Mouse (Mus musculus): ENCODE results near the gene Hoga1.

The Hoga1 gene

GRCm38 (mm10) chr19:42021681-42022541 is 23.5 kb upstream of the Hoga1 start:
- in situ Hi-C loops (cut with MboI, MseI) = no loop called here

DNA sequence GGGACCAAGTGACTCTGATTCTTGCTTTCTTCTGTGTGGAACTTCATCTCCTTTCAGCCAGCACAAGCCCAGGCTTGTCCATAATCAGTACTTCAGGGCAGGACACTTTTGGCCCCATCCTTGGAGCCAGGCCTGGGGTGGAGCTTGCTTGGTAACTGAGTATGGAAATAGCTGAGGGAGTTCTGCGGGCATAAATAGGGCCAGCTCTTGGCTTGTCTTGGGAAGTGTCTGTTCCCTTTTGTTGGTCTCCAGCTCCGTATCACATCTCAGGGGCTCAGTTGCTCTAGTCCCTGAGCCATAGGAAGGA is 22.9 kb upstream of the Hoga1 start:
- in situ Hi-C loops (cut with MboI, MseI) = no loop called here

- in situ Hi-C loops (cut with MboI, MseI) = loop anchor here (5.0 kb wide), 1 partner anchor 89 kb away; no protein-coding TSS in a partner anchor
Observed at GRCm38 (mm10) chr19:42026158-42026557, 19.3 kb upstream of the Hoga1 start.

GRCm38 (mm10) chr19:42031112-42031511 is 14.3 kb upstream of the Hoga1 start:
- in situ Hi-C loops (cut with MboI, MseI) = no loop called here

GRCm38 (mm10) chr19:42033611-42034010 is 11.8 kb upstream of the Hoga1 start:
- in situ Hi-C loops (cut with MboI, MseI) = no loop called here

- in situ Hi-C loops (cut with MboI, MseI) = no loop called here
Observed at GRCm38 (mm10) chr19:42034146-42034775, 11.1 kb upstream of the Hoga1 start.

GRCm38 (mm10) chr19:42034881-42035455 is 10.4 kb upstream of the Hoga1 start:
- in situ Hi-C loops (cut with MboI, MseI) = no loop called here

GRCm38 (mm10) chr19:42035456-42036248 is 9.8 kb upstream of the Hoga1 start, which contains the start of gene Ankrd2:
Ankrd2 (plus strand) TSS chr19:42036000.
- in situ Hi-C loops (cut with MboI, MseI) = no loop called here

- in situ Hi-C loops (cut with MboI, MseI) = no loop called here
Observed at GRCm38 (mm10) chr19:42036357-42036756, 9.1 kb upstream of the Hoga1 start.

GRCm38 (mm10) chr19:42037167-42037702 is 8.2 kb upstream of the Hoga1 start:
- in situ Hi-C loops (cut with MboI, MseI) = no loop called here

DNA sequence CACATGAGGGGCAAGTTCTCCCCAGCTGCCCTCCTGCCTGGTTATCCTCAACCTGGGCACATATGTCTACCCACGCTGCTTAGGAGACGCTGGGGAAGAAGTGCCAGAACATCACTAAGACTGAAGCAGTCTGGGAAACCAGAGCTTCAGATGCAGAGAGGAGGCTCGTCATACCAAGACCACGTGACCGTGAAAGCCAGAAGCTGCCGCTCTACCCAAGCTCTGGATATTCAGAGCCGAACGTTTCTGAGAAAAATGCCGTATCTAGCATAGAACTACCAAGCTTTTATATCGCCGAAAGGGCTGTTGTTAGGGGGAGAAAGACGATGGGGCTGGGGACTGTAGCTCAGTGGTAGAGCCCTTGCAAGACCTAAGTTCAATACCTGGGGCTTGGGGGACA is 7.1 kb upstream of the Hoga1 start:
- in situ Hi-C loops (cut with MboI, MseI) = no loop called here

DNA sequence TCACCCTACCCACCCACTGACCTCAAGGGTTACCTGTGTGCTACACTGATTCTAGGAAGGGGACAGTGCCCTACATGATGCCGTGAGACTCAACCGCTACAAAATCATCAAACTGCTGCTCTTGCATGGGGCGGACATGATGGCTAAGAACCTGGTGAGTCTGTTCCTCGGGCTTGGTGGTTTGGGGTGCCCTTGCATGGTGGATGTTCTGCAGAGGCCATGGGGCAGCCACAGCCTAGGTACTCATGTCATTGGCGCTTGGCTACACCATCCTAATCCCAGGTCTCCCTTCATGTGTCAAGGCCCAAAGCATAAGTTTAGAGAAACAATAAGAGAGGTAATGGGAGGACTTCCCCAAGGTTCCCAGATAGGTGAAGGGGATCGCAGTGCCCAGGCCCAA is 1.4 kb upstream of the Hoga1 start:
- in situ Hi-C loops (cut with MboI, MseI) = loop anchor here (5.0 kb wide), 1 partner anchor 108 kb away; no protein-coding TSS in a partner anchor

GRCm38 (mm10) chr19:42050251-42050650 is 4.8 kb downstream of the Hoga1 start:
- in situ Hi-C loops (cut with MboI, MseI) = no loop called here

- in situ Hi-C loops (cut with MboI, MseI) = no loop called here
Observed at GRCm38 (mm10) chr19:42051351-42051750, 5.9 kb downstream of the Hoga1 start.

DNA sequence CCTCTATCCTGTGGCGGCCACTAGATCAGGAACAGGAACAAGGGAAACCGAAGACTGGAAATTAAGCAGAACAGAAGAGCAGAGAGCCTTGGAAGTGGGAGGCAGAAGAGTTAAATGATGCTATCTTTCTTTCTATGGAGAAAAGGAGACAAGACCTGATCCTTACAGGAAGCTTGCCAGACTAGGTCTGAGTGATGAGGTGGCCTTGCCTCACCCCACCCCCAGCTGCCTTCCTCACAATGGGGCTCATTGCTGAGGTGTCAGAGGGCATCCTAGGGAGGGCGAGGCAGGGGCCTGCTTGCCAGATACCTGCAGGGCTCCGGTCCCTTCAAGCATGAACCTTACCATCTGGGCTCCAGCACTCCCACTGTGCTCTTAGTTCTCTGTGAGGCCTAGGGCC is 6.5 kb downstream of the Hoga1 start, which contains the start of gene 4933411K16Rik:
4933411K16Rik (plus strand) TSS at position 301 of the 400 bp plus-strand sequence.
- in situ Hi-C loops (cut with MboI, MseI) = no loop called here

- in situ Hi-C loops (cut with MboI, MseI) = no loop called here
Observed at GRCm38 (mm10) chr19:42054255-42054654, 8.8 kb downstream of the Hoga1 start.

- in situ Hi-C loops (cut with MboI, MseI) = no loop called here
Observed at GRCm38 (mm10) chr19:42055881-42056280, 10.5 kb downstream of the Hoga1 start.

- in situ Hi-C loops (cut with MboI, MseI) = no loop called here
Observed at GRCm38 (mm10) chr19:42056719-42057409, 11.5 kb downstream of the Hoga1 start.

- in situ Hi-C loops (cut with MboI, MseI) = no loop called here
Observed at GRCm38 (mm10) chr19:42058426-42058825, 13.0 kb downstream of the Hoga1 start.

- in situ Hi-C loops (cut with MboI, MseI) = no loop called here
Observed at GRCm38 (mm10) chr19:42061443-42061842, 16.0 kb downstream of the Hoga1 start.

All from T-helper 2 cell (primary cell).